Mouse (Mus musculus) large intestine, adult 2 months (tissue): ENCODE measurements around the gene Spp2. TPM values are rescaled to one million over a fixed set of nuclear protein-coding genes. Genes with fewer than 3 reads are reported as not detected.
"Not testable (repeated sequence)": the region's sequence is repeated elsewhere in the genome, so short reads cannot be mapped to it uniquely, and the experiment has no call there.

ENCODE experiments used
- DNase-seq: peaks from one replicate; pipeline ENCODE4 v3.0.0-alpha.2; 2012; ENCODE audit warnings: low read depth, low spot score
- WGBS: fragments of 180-500 bp; shearing (Covaris S2); methylation state at CpG from one replicate; pipeline ENCODE4 v1.1.7; 2018; 5-methylcytosine and 5-hydroxymethylcytosine counted together
- polyA plus RNA-seq: library from polyadenylated mRNA; depleted of rRNA; stranded (reverse); fragments of >200 nt; gene quantifications from 2 replicates; pipeline ENCODE4 v1.2.3, GENCODE M21; 2012

Spp2 gene
- polyA plus RNA-seq, 1 experiment: 0.09 TPM

DNA sequence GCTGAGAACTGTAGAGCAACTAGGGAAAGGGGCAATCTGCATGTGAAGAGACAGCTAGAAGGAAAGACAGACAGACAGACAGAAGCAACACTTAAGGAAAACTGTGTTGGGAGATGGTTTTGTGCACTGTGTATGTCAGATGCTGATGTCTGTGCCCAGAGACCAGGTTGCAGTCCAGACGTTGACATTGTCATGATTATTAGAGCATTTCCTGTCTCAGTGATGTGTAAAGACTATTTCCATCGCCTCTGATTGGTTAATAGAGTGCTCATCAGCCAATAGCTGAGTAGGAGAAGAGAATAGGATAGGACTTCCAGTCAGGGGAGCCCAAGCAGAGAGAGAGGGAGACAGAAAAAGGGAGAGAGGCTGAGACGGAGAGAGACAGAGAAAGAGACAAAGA is 25.8 kb downstream of the Spp2 start:
- WGBS: 53% methylated on average over 3 of the region's 3 CpGs

DNA sequence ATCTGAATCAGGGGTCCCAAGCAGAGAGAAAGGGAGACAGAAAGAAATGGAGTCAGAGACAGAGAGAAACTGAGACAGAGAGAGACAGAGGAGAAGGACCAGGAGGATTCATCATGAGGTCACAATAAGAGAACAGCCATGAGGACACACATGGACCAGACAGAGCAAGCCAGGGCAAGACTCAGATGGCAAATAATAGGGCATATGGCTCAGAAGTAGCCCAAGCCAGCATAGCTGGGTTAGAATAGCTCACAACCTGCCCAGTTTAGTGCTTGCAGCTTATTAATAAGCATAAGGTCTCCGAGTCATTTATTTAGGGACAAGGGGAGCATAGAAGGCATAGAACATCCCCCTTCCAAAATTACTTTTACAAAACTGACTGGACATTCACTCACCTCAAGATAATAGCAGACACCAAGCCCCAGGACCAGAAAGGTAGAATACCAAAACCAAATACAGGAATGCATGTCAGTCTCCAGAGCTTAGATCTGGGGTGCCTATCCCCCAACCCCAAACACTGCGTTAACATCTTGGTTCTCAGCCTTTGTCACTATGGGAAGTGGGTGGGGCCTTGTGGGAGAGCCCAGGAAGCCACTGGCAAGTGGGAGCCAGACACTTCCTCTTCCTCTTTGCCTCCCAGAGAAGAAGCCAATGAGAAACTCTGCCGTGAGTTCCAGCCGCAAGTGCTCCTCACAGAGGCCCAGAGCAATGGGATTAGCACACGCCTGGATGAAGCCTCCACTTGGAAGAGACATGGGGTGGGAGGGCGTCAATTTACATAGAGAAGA is 26.5 kb downstream of the Spp2 start:
- 67% methylated on average over 6 of the region's 6 CpGs for WGBS
- DNase-seq: no peak

More for the DNA sequence above, 25.8 kb downstream of the Spp2 start:
- no peak for DNase-seq

DNA sequence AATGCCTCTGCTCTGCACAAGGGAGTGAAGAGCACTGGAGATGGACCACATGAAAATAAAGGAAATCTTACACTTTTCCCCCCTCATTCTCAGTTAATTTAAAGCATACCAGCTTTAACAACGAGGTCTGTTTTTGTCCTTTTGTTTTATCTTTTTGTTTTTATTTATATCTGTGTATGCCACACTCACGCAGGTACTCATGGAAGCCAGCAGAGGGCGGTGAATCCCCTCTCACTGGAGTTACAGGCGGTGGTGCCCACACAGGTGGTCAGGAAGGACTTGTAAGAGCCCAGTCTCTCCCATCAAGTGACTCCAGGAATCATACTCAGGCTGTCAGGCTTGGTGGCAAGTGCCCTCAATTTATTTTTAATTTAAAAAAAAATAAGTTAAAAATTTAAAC is 27.3 kb downstream of the Spp2 start:
- 81% methylated on average over 4 of the region's 4 CpGs for WGBS
- no peak for DNase-seq

DNA sequence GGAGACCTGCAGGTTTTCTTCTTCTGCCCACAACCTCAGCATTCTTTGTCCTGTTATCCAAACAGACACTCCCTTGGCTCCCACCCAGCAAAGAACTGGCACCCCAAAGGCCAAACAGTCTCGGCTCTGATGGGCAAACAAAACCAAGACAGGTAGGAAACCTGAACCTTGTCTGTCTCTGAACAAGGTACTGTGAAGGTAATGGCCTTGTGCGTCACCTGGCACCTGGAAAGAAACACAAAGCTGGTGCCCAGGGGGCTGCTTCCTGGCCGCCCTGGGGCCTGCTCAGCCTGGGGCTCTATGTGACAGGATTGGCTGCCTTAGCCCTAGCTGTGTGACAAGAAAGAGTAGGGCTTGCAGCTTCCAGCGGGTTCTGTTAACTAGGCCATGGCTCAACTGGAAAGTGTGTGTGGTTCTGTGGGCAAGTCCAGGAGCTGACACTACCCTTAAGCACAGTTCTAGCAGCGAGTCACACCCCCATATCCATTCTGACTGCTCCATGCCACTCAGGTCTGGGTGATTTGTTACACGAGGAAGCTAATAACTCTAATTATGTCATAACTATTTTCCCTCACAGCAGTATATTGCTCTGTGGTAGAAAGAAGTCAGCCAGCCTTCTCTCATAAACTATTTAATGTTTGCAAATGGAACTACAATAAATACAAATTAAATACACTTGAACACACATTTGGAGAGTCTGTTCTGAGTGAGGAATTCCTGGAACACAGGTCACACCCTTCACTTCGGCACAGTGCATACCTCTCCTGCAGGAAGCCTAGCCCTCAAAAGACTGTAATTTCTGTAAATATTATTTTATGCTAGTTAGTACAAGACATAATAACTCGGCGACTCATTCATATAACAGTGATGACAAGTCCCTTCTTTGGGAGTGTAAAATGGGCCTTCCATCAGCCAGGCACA is 30.7 kb downstream of the Spp2 start:
- peak; percentile 27 for DNase-seq

DNA sequence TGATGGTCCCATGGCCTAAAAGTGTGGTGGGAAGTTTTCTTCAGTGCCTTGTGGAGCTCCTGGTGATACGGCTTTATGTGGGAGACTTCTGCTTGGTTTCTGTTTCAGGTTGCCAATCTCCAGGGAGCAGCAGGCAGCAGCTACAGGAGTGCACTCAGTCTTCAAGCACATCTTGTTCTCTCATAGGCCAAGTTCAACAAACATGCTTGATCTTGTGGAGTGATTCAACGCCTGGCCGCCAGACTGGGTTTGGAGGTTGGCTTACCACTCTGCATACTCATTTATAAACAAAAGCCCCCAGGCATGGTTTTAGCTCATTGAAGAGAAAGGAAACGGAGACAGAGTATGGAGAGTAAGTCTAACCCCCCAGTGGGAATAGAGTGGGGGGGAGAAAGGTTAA is 36.6 kb downstream of the Spp2 start:
- no peak for DNase-seq
- WGBS: 74% methylated on average over 4 of the region's 4 CpGs

More for the DNA sequence above, 30.7 kb downstream of the Spp2 start:
- WGBS: 29% methylated on average over 9 of the region's 9 CpGs

DNA sequence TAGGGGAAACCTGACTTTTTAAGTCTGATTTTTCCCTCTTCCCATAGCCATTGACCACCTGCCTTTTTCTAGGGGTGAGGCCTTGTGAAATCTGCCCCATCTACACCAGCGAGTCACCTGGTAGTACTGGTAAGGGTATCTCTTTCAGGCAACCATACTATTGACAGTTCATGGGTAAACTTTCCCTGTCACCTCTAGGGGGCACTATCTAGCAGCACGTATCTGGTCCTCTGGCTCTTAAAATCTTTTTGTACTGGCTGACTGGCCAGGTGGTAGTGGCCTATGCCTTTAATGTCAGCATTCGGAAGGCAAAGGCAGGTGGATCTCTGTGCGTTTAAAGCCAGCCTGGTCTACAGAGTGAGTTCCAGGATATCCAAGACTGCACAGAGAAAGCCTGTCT is 38.6 kb downstream of the Spp2 start:
- WGBS: 65% methylated on average over 4 of the region's 4 CpGs
- DNase-seq: no peak

DNA sequence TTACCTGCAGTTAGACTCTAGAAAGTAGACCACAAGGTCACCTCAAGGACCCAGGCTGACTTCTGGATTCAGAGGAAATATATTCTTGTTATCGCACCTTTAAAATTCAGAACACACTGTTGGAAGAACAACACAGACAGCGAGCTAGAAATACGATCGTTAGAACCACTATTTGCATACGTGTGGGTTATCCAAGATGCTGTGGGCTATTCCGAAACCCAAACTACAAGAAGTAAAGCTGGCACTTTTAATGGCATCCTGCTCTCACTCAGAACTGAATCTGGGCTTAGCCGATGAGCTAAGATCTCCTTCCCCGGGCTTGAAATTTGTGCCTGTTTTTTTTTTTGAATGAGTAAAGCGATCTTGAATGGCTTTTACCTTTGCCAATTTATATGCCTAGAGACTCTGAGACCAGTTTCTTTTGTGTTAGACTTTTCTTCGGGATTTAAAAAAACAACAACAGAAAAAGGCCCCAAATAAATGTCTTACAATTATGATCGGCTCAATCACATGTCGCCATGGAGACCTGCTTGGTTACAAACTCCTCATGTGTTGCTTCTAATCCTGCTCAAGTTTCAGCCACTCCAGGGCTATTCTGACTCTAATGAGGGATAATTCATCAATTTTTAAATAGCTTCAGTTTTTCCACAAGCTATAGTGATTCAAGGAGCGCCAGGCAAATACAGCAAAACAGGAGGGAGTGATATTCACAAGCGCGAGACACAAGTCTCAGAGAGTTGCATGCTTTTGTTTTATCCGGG is 39.7 kb downstream of the Spp2 start:
- 90% methylated on average over 16 of the region's 16 CpGs for WGBS
- DNase-seq: no peak

DNA sequence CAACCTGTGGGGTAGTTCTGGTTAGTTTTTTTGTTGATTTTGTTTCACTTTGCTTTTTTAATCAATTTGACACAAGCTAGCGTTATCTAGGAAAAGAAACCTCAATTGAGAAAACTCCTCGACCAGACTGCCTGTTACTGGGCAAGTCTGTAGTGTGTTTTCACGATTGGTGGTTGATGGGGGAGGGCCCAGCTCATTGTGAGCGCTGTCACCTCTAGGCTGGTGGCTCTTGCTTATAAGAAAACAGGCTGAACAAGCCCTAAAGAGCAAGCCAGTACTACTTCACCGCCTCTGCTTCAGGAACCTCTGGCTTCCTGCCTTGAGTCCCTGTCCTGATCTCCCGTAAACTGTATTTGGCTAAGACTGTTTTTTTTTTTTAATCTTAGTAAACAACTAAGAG is 40.7 kb downstream of the Spp2 start:
- 28% methylated on average over 6 of the region's 6 CpGs for WGBS
- DNase-seq: no peak

DNA sequence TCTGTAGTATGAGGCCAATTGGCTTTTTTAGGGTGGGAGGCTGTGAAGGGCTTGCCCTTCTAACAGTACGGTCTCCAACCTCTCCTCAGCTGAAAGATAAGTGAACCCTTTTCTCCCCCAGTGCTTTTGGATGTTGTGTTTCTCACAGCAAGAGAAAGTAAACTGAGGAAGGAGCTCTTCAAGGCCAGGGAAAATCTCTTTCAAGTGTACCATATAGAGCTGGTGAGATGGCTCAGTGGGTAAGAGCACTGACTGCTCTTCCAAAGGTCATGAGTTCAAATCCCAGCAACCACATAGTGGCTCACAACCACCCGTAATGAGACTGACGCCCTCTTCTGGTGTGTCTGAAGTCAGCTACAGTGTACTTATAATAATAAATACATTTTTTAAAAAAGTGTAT is 41.3 kb downstream of the Spp2 start:
- WGBS: 86% methylated on average over 3 of the region's 3 CpGs
- not testable (repeated sequence) for DNase-seq

DNA sequence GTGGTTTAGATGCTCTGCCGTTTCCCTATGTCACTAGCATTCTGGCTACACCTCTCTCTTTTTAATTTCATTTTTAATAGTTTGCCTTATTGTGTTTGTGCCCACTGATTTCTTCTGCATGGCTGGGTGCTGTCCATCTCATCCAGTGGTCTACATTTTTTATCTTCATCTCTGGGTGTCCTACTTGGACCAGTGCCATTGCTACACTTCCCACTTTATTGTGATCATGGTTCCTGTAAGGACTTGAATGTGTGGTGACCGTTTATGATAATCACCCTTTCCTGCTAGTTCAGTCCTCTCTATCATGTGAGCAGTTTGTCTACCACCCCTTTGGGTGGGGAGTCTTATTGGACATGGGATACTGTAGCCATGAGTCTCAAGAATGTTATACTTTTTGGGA is 43.0 kb downstream of the Spp2 start:
- 60% methylated on average over 2 of the region's 2 CpGs for WGBS
- DNase-seq: no peak

DNA sequence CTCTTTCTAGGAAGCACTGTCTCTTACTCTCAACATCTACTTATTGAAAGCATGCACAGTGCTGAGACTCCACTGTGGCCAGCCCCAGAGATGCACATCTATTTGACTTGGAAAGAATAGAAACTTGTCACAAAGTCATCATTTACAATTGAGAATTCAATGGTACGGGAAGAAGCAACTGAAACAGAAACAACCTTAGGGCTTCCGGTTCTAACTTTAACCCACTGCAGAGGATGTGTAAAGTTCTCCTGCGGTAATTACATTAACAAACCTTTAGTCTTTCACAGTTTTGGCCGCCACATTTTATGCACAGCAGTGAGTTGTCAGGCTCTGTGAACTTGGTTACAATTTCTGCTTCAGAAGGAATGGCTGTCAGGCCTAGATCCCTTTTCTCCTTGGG is 43.9 kb downstream of the Spp2 start:
- WGBS: 79% methylated on average over 4 of the region's 4 CpGs
- DNase-seq: no peak

DNA sequence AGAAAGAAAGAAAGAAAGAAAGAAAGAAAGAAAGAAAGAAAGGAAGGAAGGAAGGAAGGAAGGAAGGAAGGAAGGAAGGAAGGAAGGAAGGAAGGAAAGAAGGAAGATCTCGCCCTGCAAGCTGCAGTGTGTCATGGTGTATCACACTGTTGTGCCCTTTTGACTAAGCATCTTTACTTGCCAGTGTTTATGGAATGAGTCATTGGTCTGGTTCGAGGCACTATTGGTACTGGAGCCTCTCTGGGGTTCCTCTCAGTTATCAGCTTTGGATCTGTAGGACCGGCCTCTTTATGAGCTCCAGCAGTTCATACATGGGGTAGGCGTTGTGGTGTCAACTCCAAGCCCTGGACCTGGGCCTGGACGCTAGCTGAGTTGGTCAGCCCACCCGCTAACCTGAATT is 45.4 kb downstream of the Spp2 start:
- 69% methylated on average over 6 of the region's 6 CpGs for WGBS
- DNase-seq: no peak

DNA sequence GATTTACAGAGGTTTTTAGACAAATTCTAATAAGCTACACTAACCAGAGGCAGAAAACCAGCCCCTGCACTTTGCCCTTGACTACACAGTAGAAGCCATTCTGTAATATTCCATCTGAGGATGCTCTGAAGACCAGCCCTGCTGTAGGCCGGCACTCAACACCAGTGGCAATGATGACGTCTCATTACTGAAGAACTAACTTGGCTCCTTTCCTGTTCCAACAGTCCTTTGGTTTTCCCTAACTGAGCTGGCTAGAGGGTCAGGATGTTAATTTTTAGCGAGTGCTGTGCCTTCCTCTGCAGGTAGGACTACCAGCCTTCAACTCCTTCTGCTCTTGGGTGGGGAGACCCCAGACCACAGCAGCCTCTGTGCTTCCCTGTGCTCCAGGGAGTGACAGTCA is 47.9 kb downstream of the Spp2 start:
- 37% methylated on average over 3 of the region's 3 CpGs for WGBS
- no peak for DNase-seq

DNA sequence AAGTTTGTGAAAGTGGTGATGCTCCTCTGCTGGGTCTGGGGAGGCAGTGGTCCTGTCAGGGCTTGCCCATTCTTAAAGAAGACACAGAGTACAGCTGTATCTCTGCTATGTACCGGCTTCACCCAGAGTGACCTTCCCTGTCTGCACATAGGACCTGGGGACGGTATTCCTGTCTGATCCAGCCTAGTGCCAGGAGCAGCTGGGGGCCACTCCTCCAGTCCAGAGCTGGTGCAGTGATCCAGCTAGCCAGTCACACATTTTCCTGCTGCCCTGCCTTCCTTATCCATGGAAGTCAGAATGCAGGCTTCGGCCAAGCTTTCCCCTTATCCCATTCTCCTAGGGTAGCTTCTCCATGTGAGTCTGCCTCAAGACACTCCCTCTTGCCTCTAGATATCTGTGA is 49.0 kb downstream of the Spp2 start:
- 85% methylated on average over 3 of the region's 3 CpGs for WGBS
- no peak for DNase-seq

DNA sequence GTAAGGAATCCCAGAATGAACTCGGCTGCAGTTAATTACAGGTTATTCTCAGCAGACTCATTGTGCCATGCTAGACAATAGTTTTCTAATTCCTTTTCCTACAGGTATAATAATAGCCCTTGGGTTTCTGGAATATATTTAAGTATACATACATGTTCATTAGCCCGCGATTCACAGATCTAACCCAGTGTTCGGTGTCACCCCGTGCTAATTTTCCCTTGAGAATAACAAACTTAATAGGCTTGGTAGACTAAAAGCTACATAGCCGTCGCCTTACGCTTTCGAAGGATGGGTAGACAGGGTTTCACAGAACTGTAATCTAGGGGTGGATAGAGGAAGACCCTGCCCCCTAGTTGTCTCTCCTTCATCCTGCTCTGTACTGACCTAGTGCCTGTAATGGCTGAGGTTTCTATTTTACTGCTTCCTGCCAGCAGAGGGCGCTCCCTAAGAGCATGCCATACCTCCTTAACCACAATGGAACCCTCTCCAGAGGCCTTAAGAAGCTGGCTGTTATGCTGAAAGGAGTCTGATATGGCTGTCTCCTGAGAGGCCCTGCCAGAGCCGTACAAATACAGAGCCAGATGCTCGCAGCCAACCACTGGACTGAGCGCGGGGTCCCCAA is 49.8 kb downstream of the Spp2 start:
- WGBS: 69% methylated on average over 14 of the region's 14 CpGs
- DNase-seq: no peak

DNA sequence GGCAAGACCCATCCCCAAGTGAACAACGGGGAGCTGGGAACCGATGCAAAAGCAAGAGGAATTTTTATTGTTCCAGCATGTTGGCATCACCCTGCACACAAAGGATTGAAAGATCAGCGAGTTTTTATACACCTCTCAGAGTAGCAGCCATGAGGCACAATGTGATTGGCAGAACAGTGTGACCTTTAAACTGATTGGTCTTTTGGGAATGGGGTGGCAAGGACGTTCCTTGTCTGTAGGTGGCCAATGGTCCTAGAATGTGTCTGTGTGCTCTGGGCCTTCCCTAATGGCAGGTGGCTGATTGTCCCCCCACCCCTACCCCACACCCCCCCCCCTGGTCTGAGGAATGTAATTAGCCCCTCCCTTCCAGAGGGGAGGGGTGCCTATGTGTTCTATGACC is 52.4 kb downstream of the Spp2 start:
- 89% methylated on average over 4 of the region's 4 CpGs for WGBS
- DNase-seq: no peak

DNA sequence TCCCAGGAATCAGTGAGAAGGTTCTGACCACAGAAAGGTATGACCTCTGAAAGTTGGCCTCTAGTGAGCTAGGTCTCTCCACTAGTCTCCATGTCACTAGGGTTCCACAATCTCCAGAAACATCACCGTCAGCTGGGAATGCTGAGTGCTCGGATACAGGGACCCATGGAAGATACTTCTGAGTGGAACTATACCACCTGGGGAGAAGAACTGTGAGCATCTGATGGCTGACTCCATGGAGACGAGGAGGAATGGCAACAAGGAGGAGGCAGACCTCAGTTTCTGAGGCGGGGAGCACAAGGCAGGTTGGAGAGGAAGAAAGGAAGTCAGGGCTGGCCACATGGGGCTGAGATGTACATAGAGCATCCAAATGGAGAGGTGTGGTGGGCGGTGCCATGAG is 52.9 kb downstream of the Spp2 start:
- no peak for DNase-seq

DNA sequence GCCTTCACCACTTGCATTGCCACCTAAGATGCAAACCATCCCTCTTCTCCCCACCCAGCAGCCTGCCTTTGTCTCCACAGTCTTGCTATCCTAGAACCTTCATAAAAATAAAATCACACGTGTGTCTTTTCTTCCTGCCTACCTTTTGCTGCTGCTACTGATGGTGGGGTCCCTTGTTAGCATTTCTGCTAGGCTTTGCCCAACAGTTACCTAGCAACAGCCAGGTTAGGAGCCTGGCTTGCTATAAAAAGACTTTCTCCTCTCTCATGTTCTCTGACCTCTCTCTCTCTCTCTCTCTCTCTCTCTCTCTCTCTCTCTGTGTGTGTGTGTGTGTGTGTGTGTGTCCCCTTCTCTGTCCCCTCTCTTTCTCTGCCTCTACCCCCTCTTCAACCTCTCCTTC is 54.3 kb downstream of the Spp2 start:
- WGBS: 29% methylated on average over 1 of the region's 1 CpGs

More for the DNA sequence above, 52.9 kb downstream of the Spp2 start:
- WGBS: 94% methylated on average over 5 of the region's 5 CpGs

DNA sequence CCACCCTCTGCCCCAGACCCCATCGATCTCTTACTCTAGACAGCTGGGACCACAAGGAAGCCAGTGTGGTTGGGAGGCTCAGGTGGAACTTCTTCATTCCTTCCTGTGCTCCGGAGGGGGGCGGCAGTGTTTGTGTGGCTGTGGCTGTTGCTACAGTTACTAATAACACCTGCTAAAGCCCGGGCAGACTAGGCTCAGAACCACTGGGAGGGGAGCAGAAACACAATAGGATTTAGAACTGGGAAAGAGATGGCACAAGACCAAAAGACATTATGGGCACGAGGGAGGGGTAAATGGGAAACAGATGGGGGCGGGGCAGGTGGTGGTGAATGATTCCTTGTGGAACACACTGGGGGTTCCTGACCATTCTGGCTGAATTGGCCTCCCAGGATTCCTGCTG is 55.7 kb downstream of the Spp2 start:
- no peak for DNase-seq
- WGBS: 9% methylated on average over 6 of the region's 6 CpGs

More for the DNA sequence above, 54.3 kb downstream of the Spp2 start:
- DNase-seq: no peak

DNA sequence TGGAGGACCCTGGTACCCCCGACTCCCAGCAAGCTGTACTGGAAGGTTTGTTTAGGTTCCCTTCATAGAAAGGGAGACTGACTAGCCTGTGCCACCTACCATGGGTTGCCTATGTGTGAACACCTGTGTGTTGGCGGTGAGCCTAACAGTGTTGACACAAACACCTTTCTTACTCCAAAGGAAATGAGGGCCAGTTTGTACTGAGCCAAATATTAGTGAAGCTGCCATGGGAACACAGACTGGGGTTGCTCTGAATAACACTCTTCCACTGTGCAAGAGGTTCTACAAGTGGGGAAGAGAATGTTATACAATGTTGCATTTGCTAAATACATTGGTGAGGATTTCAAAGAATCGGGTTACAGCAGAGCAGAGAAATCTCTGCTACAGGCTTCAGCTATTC is 56.5 kb downstream of the Spp2 start:
- WGBS: 36% methylated on average over 3 of the region's 3 CpGs
- no peak for DNase-seq
